Mouse (Mus musculus): ENCODE measurements around the gene Arhgap6. TPM values are rescaled to one million over a fixed set of nuclear protein-coding genes. Genes with fewer than 3 reads are reported as not detected.
A peak's percentile ranks its signal among the peaks of the same experiment; 100 is the strongest.

The Arhgap6 gene
- 0.83 and 0.85 TPM in 2 replicates for polyA plus RNA-seq (2015; fragmentation: Nextera tagmentation; extraction: Ambion mirVana)

DNA sequence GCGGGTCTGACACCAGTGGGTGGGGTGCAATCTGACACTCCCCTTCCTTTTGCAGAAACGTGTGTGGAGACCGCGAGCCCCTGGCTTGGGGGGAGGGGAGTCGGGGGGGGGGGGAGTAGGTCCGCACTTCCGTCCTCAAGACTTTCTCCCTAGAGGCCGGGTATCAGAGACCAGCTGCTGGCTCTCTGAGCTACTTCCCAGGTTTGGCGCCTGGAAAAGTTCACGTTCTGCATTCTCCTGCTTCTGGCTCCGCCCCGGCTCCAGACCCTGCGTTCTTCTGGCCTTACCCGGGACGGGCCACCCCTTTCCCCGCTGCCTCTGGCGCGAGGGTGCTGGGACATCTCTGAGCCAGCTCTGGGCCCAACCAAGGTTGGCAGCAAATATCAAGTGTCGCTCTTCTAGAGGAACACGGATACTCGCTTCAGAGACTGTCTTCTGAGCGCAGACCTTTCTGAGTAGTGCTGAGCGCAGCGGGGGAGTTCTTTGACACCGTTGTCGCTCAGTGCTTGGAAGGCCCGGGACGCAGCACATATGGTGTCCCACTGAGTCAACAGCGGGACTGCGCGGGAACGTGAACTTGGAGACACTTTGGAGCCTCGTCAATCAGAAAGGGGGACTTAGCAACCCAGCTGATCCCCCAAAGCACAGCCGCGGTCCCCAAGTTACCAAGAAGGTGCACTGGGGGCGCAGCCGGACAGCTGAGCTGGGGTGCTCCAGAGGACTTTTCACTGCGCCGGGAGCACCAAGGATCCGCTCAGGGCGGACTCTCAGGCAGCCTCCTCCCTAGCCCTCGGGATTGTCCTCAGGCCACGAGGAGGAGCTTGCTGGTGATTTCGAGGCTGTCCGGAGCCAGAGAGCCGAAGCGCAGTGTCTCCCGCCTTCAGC is at the start of gene Arhgap6:
Arhgap6 (plus strand) TSS at position 126 of the 885 bp plus-strand sequence.
- 23% methylated on average over 46 of the region's 48 CpGs for WGBS
- H3K36me3 ChIP-seq (ENCODE audit: control insufficient read depth, insufficient read depth, low read length) = no peaks in the 10 kb centered on the region
- H3K4me3 ChIP-seq (ENCODE audit: low read depth, low read length) = peak within 1 kb of the TSS; percentile 46
- H3K9ac ChIP-seq (ENCODE audit: low read depth, low read length) = peak within 1 kb of the TSS; percentile 55
- ATAC-seq = peak; percentile 75
- H3K27me3 ChIP-seq (ENCODE audit: control insufficient read depth, insufficient read depth, low read depth, low read length) = peaks cover 18% of the 10 kb centered on the region
- H3K9me3 ChIP-seq (replicated peaks; ENCODE audit: control insufficient read depth, low read length, poor library complexity, severe bottlenecking) = no peaks in the 10 kb centered on the region
- H3K27ac ChIP-seq (ENCODE audit: low read length) = no peak within 1 kb of the TSS
- H3K4me2 ChIP-seq (ENCODE audit: low read length) = peak within 1 kb of the TSS; percentile 91
- H3K4me1 ChIP-seq (ENCODE audit: control insufficient read depth, insufficient read depth, low read length) = no peaks in the 10 kb centered on the region

GRCm38 (mm10) chrX:168747011-168747410 is 47.9 kb upstream of the Arhgap6 start:
- Histone ChIP-seq H3K27ac (ENCODE audit: low read length) (no peak overlapping the region), H3K27me3 (ENCODE audit: control insufficient read depth, insufficient read depth, low read depth, low read length) (no peaks in the 10 kb centered on the region), H3K9me3 (replicated peaks; ENCODE audit: control insufficient read depth, low read length, poor library complexity, severe bottlenecking) (no peaks in the 10 kb centered on the region), H3K4me2 (ENCODE audit: low read length) (no peak overlapping the region), H3K9ac (ENCODE audit: low read depth, low read length) (no peak overlapping the region), H3K4me1 (ENCODE audit: control insufficient read depth, insufficient read depth, low read length) (no peaks in the 10 kb centered on the region), H3K36me3 (ENCODE audit: control insufficient read depth, insufficient read depth, low read length) (no peaks in the 10 kb centered on the region), H3K4me3 (ENCODE audit: low read depth, low read length) (no peak overlapping the region)
- WGBS = 57% methylated on average over 2 of the region's 2 CpGs
- no peak for ATAC-seq

DNA sequence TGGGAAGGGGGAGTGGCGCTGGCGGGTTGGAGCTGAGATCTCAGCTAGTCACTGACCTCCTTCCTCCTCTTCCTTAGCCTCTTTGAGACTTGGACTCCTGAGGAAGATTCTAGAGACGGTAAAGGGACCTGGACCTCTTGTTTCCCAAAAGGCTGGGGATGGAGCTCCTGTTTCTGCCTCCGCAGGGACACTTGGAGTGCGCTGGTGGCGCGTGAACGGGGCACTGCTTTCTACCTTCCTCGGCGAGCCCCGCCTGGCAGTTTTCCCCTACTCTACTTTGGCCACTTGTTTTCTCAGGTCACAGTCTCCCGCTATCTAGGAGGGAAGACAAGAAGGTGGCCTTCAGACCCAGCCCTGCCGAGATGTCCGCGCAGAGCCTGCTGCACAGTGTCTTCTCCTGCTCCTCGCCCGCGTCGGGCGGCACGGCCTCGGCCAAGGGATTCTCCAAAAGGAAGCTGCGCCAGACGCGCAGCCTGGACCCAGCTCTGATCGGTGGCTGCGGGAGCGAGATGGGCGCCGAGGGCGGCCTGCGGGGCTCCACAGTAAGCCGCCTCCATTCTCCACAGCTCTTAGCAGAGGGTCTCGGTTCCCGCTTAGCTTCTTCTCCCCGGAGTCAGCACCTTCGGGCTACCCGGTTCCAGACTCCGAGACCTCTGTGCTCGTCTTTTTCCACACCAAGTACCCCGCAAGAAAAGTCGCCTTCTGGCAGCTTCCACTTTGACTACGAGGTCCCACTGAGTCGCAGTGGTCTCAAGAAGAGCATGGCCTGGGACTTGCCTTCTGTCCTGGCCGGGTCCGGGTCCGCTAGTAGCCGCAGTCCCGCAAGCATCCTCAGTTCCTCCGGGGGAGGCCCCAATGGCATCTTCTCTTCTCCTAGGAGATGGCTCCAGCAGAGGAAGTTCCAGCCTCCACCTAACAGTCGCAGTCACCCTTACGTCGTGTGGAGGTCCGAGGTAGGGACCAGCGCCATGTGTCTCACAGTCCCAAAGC is 1.3 kb downstream of the Arhgap6 start:
- Histone ChIP-seq H3K36me3 (ENCODE audit: control insufficient read depth, insufficient read depth, low read length) (no peaks in the 10 kb centered on the region), H3K9ac (ENCODE audit: low read depth, low read length) (peak overlapping the region; percentile 55), H3K27me3 (ENCODE audit: control insufficient read depth, insufficient read depth, low read depth, low read length) (peaks cover 18% of the 10 kb centered on the region), H3K4me3 (ENCODE audit: low read depth, low read length) (peak overlapping the region; percentile 46), H3K27ac (ENCODE audit: low read length) (no peak overlapping the region), H3K4me2 (ENCODE audit: low read length) (peak overlapping the region; percentile 91), H3K4me1 (ENCODE audit: control insufficient read depth, insufficient read depth, low read length) (no peaks in the 10 kb centered on the region), H3K9me3 (replicated peaks; ENCODE audit: control insufficient read depth, low read length, poor library complexity, severe bottlenecking) (no peaks in the 10 kb centered on the region)
- WGBS = 16% methylated on average over 55 of the region's 55 CpGs
- peak; percentile 86 for ATAC-seq

DNA sequence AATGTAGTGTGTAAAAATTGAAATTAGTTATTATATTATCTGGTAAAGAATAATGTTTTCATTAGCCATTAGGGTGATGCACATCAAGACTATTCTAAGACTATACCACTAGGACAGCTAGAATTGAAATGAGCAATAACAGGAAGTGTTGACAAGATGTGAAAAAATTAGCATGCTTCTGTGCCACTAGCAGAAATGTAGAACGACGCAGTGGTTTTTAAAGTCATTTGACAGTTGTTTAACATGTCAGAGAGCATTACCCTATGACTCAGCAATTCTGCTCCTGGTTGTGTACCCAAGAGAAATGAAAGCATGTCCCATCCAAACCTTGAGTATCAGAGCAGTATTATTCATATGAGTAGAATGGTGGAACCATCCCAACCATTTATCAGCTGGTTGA is 9.8 kb downstream of the Arhgap6 start:
- no peak overlapping the region for H3K9ac ChIP-seq (ENCODE audit: low read depth, low read length)
- no peak for ATAC-seq
- 91% methylated on average over 2 of the region's 2 CpGs for WGBS

GRCm38 (mm10) chrX:168810513-168811265 is 15.8 kb downstream of the Arhgap6 start:
- no peak overlapping the region for H3K4me3 ChIP-seq (ENCODE audit: low read depth, low read length)
- WGBS = 77% methylated on average over 3 of the region's 3 CpGs
- H3K4me2 ChIP-seq (ENCODE audit: low read length) = no peak overlapping the region
- H3K36me3 ChIP-seq (ENCODE audit: control insufficient read depth, insufficient read depth, low read length) = no peaks in the 10 kb centered on the region
- H3K27me3 ChIP-seq (ENCODE audit: control insufficient read depth, insufficient read depth, low read depth, low read length) = peaks cover 7% of the 10 kb centered on the region
- ATAC-seq = no peak
- no peak overlapping the region for H3K27ac ChIP-seq (ENCODE audit: low read length)
- no peaks in the 10 kb centered on the region for H3K4me1 ChIP-seq (ENCODE audit: control insufficient read depth, insufficient read depth, low read length)
- no peaks in the 10 kb centered on the region for H3K9me3 ChIP-seq (replicated peaks; ENCODE audit: control insufficient read depth, low read length, poor library complexity, severe bottlenecking)
- H3K9ac ChIP-seq (ENCODE audit: low read depth, low read length) = no peak overlapping the region

More for the DNA sequence above, 9.8 kb downstream of the Arhgap6 start:
- no peaks in the 10 kb centered on the region for H3K36me3 ChIP-seq (ENCODE audit: control insufficient read depth, insufficient read depth, low read length)
- H3K4me2 ChIP-seq (ENCODE audit: low read length) = no peak overlapping the region
- no peaks in the 10 kb centered on the region for H3K9me3 ChIP-seq (replicated peaks; ENCODE audit: control insufficient read depth, low read length, poor library complexity, severe bottlenecking)
- no peak overlapping the region for H3K27ac ChIP-seq (ENCODE audit: low read length)
- no peaks in the 10 kb centered on the region; the same call in 1 of the 2 replicates for H3K27me3 ChIP-seq (ENCODE audit: control insufficient read depth, insufficient read depth, low read depth, low read length)
- H3K4me3 ChIP-seq (ENCODE audit: low read depth, low read length) = no peak overlapping the region
- H3K4me1 ChIP-seq (ENCODE audit: control insufficient read depth, insufficient read depth, low read length) = no peaks in the 10 kb centered on the region

- peaks cover 6% of the 10 kb centered on the region for H3K27me3 ChIP-seq (ENCODE audit: control insufficient read depth, insufficient read depth, low read depth, low read length)
- H3K9ac ChIP-seq (ENCODE audit: low read depth, low read length) = no peak overlapping the region
- 74% methylated on average over 3 of the region's 3 CpGs for WGBS
- H3K4me1 ChIP-seq (ENCODE audit: control insufficient read depth, insufficient read depth, low read length) = no peaks in the 10 kb centered on the region
- no peak for ATAC-seq
- H3K9me3 ChIP-seq (replicated peaks; ENCODE audit: control insufficient read depth, low read length, poor library complexity, severe bottlenecking) = no peaks in the 10 kb centered on the region
- no peak overlapping the region for H3K27ac ChIP-seq (ENCODE audit: low read length)
- H3K36me3 ChIP-seq (ENCODE audit: control insufficient read depth, insufficient read depth, low read length) = no peaks in the 10 kb centered on the region
- no peak overlapping the region for H3K4me3 ChIP-seq (ENCODE audit: low read depth, low read length)
- H3K4me2 ChIP-seq (ENCODE audit: low read length) = no peak overlapping the region
These were observed 24.0 kb downstream of the Arhgap6 start for GRCm38 (mm10) chrX:168818858-168819257.

DNA sequence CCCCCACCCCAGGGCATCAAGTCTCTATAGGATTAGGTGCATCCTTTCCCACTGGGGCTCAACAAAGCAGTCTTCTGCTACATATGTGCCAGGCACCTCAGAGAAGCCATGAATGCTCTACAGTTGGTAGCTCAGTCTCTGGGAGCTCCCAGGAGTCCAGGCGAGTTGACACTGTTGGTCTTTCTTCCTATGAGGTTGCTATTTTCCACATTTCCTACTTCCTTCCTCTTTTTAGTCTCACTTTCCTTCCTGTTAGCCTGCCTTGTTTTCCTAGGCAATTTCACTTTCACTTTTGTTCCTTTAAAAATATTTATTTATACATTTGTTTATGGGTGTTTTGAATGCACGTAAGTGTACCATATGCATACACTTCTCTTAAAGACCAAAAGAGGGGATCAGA is 29.3 kb downstream of the Arhgap6 start:
- H3K9me3 ChIP-seq (replicated peaks; ENCODE audit: control insufficient read depth, low read length, poor library complexity, severe bottlenecking) = no peaks in the 10 kb centered on the region

GRCm38 (mm10) chrX:168832343-168832742 is 37.4 kb downstream of the Arhgap6 start:
- Histone ChIP-seq H3K4me2 (ENCODE audit: low read length) (no peak overlapping the region), H3K9ac (ENCODE audit: low read depth, low read length) (no peak overlapping the region), H3K36me3 (ENCODE audit: control insufficient read depth, insufficient read depth, low read length) (no peaks in the 10 kb centered on the region), H3K27me3 (ENCODE audit: control insufficient read depth, insufficient read depth, low read depth, low read length) (peaks cover 4% of the 10 kb centered on the region; the same call in 1 of the 2 replicates), H3K9me3 (replicated peaks; ENCODE audit: control insufficient read depth, low read length, poor library complexity, severe bottlenecking) (no peaks in the 10 kb centered on the region), H3K27ac (ENCODE audit: low read length) (no peak overlapping the region), H3K4me1 (ENCODE audit: control insufficient read depth, insufficient read depth, low read length) (no peaks in the 10 kb centered on the region), H3K4me3 (ENCODE audit: low read depth, low read length) (no peak overlapping the region)
- WGBS = 86% methylated on average over 5 of the region's 5 CpGs
- no peak for ATAC-seq

More for the DNA sequence above, 29.3 kb downstream of the Arhgap6 start:
- WGBS = 94% methylated on average over 2 of the region's 2 CpGs
- no peak overlapping the region for H3K4me3 ChIP-seq (ENCODE audit: low read depth, low read length)
- H3K9ac ChIP-seq (ENCODE audit: low read depth, low read length) = no peak overlapping the region
- ATAC-seq = no peak
- peaks cover 3% of the 10 kb centered on the region; the same call in 1 of the 2 replicates for H3K27me3 ChIP-seq (ENCODE audit: control insufficient read depth, insufficient read depth, low read depth, low read length)
- no peak overlapping the region for H3K4me2 ChIP-seq (ENCODE audit: low read length)
- no peaks in the 10 kb centered on the region for H3K4me1 ChIP-seq (ENCODE audit: control insufficient read depth, insufficient read depth, low read length)
- no peaks in the 10 kb centered on the region for H3K36me3 ChIP-seq (ENCODE audit: control insufficient read depth, insufficient read depth, low read length)
- no peak overlapping the region for H3K27ac ChIP-seq (ENCODE audit: low read length)

Measured in midbrain, embryonic 16.5 days (tissue).